Mouse (Mus musculus) naive thymus-derived CD4-positive, alpha-beta T cell, adult 2 months (primary cell): ENCODE measurements around the gene 3110082I17Rik.
A peak's percentile ranks its signal among the peaks of the same experiment; 100 is the strongest.

Experiments used
- DNase-seq: peaks from one replicate; pipeline ENCODE4 v3.0.0-alpha.2; 2011; ENCODE audit warnings: low read depth

3110082I17Rik gene

DNA sequence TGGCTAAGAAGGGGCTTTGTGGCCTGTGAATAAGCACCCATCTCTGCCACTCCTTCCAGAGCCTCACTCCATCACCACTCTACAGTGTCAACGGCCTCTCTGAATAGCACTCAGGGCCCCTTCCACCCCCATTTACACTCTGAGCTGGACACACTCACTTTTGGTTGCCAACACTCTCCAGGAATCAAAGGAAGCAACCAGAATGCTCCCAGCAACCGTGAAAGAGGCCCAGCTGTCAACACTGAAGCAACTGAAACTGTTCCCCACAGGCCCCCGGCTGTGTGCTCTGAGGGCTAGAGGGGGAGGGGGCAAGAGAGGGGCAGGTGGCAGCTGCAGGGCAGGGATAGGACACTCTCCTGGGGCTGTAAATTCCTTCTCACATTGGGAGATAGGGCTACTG is 41.7 kb downstream of the 3110082I17Rik start:
- no peak for DNase-seq

DNA sequence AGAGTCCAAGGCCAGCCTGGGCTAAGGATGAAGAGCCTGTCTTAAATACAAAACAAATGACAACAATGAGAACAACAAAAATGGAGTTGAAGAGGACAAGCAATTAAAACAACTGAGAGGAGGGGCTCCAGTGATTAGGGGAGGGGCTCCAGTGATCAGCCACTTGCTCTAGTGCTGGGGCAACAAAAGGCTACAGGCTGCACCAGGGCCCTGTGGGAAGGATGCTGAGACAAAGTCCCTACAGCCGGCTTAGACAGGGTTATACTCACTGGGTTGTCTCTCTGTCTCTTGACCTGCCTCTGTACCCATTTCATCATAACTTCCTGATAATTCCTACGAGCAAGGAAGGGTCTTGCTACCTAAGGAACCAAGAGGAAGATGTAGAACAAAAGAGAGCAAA is 42.2 kb downstream of the 3110082I17Rik start:
- no peak for DNase-seq

DNA sequence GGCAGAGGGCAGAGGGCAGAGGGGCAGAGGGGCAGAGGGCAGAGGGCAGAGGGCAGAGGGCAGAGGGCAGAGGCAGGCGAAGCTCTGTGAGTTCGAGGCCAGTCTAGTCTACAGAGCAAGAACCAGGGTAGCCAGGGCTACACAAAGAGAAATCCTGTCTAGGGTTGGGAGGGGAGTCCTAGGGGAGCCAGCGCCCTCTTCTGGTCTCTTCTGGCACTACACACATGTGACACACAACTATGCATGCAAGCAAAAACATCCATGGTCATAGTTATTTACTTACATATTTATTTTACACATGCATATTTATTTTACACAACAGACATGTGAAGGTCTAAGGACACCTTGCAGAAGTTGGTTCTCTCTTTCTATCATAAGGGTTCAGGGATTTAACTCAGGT is 42.8 kb downstream of the 3110082I17Rik start:
- DNase-seq = no peak

DNA sequence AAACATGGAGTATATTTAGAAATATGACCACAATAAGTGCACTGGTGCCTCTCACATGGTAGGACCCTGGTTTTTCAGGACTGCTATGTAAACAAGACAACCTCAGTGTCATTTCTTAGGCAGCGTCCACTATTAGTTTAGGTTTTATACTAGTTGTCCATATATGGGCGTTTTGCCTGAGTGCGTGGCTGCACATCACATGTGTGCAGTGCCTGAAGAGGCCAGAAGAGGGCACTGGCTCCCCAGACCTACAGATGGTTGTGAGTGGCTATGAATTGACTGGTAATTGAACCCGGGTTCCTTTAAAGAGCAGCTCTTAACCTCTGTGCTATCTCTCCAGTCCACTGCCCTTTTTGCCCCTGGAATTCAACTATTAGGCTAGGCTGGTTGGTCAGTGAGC is 43.4 kb downstream of the 3110082I17Rik start:
- no peak for DNase-seq

DNA sequence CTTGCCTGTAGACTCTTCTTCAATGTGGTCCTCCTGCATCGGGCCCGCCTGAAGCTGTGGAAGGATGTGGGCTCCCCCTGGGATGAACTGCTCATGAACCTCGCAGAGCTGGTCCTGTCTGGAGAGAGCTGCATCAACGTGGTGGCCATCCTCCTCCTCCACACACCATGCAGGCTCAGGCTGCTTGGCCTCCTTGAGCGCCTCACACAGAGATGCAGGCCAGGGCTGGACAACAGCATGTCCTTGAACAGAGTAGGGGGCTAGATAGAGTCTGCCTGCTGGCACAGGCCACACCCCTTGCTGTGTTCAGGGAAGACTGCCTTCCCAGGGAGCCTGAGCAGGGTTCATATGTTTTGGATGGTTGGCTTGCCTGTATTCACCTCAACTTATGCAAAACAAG is 45.3 kb downstream of the 3110082I17Rik start:
- DNase-seq = no peak

DNA sequence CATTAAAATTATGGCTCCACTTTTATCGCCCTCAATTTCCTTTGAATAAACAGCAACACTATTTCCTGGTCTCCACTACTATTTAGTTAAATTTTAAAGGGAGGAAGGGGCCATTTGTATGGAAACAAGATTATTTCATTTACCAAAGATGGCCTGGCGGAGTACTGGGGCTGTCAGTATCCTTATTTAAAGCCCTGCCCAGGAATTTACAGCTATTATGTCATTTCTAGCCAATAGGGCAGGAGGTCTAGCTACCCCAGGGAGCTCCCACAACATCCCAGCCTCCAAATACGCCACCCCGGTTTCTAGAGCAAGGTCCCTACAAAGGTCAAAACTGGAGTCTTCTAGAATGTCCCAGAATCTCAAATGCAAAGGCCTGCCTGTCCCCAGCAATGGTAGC is 46.8 kb downstream of the 3110082I17Rik start:
- DNase-seq = no peak

DNA sequence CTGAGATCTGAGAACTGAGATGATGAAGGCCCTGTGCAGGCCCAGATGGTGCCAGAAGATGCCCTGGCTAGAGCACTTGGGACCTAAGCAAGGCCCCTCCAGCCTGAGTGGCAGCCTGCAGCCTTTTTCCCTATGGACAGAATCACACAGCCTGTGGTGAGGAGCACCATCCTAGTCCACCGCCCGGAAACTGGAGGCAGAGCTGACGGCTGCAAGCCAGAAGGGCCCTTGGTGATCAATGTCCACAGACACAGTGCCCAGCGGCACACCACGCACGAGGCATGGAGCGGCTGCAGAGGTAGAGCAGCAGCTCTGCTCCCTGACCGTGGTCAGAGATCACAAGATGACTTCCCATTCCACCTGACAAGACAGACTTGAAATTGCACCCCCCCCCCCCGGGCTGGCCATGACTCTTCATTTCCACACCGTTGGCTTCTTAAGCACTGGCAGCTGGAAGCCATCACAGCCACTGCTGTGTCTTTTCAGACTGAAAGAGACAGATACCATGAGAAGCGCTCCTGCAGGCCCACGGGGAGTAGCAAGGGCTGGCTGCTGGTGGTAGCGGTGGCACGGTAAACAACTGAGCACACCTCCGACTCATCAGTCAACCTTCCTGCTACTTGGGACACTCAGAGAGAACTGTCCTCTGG is 48.5 kb downstream of the 3110082I17Rik start:
- no peak for DNase-seq

DNA sequence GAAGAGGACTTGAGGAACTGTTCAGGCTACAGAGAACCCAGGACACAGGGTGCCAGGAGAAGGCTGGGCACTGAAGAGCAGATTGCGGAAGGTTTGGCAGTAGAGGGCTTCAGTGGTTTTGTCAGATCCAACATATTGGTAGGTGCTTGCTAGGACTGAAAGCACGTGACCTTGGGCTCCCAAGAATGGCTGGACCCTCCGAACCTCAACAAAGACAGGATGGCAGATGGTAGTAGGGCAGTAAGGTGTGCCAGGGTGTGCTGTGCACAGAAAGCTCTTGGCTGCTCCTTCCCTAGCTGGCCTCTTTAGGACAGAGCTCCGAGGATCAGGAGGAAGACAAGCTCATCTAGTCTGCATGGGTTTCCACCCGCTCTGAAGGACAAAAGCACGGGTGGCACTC is 49.2 kb downstream of the 3110082I17Rik start:
- DNase-seq = no peak

DNA sequence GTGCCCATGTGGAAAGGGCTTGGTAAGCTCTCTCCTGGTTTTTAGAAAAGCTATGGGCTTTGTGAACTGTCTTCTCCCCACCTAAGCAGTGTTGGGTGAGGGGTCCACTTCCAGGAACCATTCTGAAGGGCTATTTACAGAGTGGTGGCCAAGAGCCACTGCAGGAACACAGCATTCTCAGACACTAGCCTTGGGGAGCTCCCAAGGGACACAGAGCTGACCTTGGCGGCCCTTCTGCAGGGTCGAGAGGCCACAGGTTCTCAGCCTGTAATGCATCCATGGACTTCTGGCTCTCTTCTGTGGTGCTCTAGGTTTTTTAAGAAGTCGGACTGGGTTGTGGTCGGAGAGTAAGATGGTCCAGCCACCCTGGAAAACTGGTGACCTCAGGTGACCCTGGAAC is 50.3 kb downstream of the 3110082I17Rik start:
- no peak for DNase-seq

DNA sequence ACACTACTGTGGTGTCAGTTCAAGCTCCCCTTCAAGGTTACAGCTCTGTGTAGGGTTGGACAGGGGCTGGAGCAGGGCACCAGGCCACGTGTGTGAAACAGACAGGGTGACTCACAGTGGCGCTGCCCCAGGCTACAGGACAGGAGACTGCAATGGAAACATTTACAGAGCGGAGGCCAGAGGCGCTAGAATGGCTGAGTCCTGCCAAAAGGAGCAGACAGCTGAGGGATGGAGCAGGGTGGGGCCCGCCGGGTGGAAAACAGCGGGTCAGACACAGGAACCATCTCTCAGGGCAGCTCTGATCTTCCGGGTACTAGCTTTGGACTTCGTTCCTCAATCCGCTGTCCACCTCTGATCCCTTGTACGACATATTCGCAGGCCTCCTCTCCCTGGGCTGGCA is 50.9 kb downstream of the 3110082I17Rik start:
- no peak for DNase-seq

DNA sequence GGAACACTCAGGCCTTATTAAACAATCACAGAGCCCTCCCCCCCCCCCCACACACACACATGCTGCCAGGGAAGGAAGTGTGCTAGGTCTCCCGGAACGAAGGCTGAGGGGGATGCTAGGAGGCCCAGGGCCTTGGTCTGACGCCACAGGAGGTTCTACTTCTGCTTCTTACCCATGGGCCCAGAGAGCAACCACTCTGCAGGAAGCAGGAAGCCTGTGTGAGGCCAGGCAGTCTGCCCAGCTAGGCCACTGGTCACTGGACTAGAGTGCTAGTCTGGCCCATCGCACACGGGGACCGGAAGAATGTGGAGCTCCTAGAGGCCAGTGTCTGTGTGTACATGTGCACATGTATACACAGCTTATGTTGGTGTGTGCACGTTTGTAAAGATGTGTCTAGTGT is 51.8 kb downstream of the 3110082I17Rik start:
- no peak for DNase-seq

DNA sequence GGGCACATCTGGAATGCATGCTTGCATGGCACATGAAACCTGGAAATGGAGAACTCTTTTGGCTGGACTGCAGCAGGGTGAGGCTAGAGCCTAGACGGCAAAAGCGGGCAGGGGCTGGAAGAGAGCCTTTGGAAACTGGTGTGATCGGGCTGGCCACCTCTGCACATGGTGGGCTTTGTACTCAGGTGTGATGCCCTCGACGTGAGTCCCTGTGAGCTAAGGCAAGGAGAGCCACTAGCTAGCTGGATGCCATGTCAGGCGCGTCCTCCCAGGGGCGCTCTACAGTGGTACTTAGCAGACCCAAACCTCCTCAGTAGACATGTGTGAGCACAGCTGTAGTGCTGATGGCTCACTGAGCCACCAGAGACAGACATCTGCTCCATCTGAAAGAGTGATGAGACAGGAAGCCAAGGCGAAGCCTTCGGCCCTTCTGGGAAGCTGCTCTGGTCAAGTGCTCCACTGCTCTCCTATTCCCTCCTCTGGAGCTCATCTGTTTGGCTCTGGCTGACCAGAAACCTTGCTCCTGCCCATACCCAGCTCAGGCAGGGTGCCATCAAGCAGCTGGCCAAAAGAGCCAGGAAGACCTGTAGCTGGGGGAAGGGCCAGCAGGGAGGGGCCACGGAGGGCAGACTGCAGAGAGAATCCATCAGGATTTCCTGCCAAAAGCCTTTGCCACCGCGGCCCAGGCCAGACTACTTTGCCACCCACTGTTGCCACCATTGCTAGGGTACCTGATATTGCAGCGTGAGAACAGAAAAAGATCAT is 53.0 kb downstream of the 3110082I17Rik start:
- DNase-seq = no peak

DNA sequence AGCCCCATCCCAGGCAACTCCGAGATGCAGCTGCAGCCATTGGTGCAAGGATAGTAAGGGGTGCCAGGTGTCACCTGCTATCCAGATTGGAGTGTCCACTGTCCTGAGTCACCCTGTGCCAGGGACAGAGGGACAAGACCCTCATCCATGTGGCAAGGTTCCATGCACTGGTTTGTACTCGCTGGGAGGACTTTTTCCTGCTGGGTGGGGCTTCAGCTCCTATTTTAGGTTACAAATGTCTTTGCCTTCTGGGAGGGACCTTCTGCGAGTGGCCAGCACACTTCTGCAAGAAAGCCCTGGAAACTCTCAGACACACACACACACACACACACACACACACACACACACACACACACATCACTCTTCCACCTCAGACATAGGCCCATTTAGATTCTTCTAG is 54.4 kb downstream of the 3110082I17Rik start:
- no peak for DNase-seq

DNA sequence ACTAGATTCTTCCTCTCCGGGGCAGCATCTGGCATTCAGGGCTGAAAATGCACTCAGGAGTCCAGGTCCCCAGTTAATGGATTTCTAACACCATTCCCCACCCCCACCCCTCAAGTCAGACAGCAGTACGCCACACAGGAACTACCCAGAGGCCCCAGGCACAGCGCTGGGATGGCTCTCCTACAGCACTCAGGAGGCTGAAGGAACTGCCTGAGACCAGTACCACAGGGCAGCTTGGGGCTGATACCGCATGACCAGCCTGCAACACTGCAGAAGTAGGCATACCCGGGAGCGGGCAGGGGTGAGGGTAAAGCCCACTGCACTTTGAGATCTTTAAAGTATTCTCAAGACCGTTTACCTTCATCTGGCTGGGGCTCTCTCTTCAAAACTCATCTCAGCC is 54.8 kb downstream of the 3110082I17Rik start:
- no peak for DNase-seq

DNA sequence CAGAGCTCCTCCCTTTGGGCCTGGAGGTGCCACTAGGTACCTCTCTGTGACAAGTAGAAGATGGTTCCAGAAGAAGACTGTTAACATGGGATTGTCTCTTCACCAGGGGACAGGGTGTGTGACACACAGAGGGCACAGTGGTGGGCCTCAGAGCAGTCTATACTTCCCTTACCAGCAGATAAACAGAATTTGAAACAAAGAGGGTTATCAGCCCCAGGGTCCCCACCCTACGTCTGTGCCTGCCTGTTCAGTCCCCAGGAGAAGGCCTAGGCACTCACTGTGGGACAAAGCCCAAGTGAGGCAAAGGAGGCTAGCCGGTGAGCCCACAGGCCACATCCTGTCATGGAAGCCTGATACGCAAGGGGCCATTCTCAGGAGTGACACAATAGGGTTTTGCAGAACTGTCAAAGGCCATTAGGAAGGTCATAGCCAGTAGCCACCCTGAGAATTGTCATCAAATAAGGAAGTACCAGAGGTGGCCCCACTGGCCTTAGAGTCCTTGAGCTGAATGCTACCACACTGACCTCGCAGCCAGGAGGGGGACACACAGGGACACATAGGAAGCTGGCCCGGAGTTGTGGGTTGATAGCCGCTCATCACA is 55.4 kb downstream of the 3110082I17Rik start, which contains the start of gene C130050O18Rik:
TSS of gene C130050O18Rik (plus strand) at position 480 of the 601 bp plus-strand sequence.
- no peak for DNase-seq

DNA sequence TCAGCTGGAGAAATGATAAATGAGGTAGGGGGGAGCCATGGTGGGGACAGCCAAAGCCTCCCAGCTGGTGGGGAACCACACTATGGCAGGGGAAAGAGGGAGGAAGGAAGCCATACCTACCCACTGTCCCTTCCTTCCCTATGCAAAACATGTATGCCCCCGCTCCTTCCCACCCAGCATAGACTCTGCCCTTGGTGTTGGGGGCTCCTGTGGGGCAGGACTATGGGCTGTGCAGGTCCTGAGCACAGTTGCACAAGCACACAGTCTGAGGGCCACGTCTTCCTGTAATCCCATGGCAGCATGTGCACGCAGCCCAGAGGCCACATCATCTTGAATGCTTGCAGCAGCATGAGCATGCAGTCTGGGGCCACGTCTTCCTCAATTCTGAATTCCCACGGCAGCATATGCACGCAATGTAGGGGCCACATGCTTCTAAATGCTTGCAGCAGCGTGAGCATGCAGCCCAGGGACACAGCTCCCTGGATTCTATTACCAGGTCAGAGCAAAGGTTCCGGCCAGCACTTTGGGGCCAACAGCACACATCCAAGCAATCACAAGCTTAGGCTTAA is 56.6 kb downstream of the 3110082I17Rik start:
- DNase-seq = no peak

DNA sequence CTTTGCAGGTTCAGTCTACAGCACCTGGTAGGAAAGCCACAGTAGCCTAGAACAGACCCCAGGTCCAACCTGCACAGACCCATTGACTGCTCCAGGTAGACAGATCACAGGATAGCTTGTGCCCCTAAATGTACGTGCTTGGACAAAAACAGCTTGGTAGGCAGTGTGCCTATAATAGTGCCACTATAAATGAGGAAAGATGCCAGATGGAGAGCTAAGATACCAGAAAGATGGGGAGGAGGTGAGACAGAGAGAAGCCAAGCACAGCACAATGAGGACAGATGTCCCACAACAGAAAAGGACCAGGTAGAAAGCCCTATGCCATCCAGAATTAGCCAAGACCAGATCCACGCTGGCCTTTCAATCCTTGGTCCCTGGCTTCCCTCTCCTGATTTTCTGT is 58.2 kb downstream of the 3110082I17Rik start:
- no peak for DNase-seq

DNA sequence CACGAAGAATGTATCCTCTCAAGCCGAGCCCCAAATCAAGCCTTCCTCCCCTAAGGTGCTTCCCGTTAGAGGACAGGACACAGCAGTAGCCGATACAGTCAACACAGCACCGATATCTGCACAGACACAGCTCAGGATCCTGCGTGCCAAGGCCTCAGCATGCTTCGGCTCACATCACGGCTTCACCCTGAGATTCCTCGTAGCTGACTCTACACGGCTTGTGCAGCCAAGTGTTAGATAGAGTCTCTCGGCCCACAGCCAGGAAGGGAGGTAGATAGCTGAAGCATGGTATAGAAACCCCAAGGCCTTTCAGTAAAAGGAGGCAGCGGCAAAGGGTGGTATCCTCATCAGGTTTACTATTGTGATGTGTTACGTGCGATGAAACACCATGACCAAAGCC is 60.3 kb downstream of the 3110082I17Rik start:
- DNase-seq = no peak

DNA sequence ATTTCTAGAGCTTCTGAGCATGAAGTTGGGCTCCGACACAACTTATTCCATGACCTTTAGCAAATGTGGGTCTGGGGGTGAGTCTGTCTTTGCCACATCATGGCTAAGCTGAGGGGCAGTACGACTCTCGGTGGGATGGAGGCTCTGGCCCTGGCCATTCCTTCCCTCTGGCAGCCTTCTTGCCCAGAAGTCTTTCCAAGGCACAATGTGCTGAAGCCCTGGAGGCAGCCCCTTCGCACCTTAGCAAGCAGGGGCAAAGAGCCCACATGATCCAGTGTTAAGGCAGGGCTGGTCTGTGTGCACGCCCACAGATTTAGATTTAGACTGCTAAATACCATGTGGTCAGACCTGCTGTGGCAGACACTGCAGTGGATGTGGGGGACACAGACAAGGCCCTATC is 61.5 kb downstream of the 3110082I17Rik start:
- DNase-seq = no peak

DNA sequence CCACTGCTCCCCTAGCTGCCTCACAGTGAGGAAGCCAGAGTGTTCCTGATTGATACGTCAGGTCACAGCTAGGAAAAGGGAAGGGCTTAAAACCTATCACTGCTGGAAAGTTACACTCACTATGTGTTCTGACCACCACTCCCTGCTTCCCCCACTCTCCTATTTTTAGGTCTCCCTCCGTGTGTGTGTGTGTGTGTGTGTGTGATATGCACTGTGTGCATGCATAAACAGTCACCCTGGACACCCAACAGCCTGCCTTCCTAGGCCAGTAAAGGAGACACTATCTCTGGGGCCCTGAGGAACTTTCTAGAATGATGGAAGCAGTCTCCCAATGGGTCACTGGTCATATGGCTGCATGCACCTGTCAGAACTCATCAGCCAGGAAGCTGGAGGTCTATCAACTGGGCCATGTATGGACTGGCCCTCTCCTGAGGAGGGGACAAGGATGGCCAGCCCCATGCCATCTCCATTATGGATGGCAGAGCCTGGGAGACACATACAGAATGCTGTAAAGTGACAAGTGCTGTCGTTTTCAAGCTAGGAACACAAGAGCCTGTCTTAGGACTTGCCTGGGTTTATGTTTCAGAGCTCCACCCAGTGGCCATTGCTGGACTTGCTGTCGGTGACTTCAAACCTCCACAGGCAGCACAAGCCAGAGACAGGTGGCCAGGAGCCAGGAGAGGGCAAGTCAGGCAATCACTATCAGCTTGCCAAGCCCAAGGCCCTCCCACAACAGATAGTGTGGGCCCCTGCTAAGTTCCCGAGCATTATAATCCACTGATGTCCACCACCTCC is 62.2 kb downstream of the 3110082I17Rik start:
- peak; percentile 95 for DNase-seq

DNA sequence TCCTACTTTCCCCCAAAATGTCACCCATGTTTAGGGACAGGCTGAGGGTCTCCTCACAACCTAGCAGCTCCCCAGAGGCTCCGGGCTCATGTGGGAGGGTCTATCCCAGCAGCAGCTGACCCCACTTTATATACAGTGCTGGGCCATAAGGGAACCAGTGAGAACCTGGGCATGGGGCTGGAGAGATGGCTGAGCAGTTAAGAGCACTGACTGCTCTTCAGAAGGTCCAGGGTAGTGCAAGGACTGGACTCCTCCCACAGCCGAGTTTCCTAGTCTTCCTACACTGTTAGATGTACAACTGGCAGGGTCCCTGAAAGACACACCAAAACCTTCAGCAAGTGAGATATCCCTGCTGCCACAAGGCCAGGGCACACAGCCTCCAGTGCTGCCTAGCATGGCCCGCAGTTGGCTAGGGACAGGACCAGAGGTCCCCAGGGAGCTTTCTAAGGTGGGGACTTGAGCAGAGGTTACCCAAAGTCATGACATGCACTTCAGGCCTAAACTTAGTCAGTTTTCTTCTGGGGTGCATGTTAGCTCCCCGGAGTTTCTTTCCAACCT is 62.9 kb downstream of the 3110082I17Rik start:
- DNase-seq = no peak

DNA sequence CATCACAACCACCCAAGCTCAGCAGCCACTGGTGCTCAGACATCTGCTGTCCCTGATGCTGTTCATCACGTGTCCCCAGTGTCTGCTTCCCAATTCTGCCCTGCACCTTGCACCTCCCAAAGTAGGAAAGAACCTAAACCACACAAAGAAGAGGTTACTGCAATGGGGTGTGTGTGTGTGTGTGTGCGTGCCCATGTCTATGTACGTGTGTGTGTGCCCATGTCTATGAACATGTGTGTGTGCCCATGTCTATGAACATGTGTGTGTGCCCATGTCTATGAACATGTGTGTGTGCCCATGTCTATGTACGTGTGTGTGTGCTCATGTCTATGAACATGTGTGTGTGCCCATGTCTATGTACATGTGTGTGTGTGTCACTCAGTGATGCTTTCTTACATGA is 64.8 kb downstream of the 3110082I17Rik start:
- peak; percentile 12 for DNase-seq
